Mouse (Mus musculus) ES-E14 (cell line): ENCODE data around the gene Ccdc71.

Source experiments
- CHD2 ChIP-seq: IDR thresholded peaks from 2 replicates; pipeline ENCODE4 v1.6.1; 2014; ENCODE audit warnings: mild to moderate bottlenecking, low read depth, low read length, inconsistent platforms
- HCFC1 ChIP-seq: IDR thresholded peaks from 2 replicates; pipeline ENCODE4 v1.6.1; 2012; ENCODE audit warnings: low read length, inconsistent platforms, borderline replicate concordance; ENCODE audit not compliant: insufficient read depth
- ZNF384 ChIP-seq: IDR thresholded peaks from 2 replicates; pipeline ENCODE4 v1.6.1; 2012; ENCODE audit warnings: low read depth, low read length, inconsistent platforms

DNA sequence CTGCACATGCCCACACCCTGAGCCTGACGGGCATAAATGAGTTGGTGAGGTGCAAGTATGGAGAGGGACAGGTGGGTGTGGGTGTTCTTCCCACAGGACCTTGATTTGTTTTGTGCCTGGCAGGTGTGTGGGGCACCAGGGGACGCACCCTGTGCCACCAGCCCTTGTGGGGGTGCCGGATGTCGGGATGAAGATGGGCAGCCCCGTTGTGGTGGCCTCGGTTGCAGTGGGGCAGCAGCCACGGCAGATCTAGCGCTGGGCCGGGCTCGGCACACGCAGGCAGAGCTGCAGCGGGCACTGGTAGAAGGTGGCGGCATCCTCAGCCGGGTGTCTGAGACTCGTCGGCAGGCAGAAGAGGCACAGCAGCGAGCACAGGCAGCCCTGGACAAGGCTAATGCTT, 28.1 kb downstream of the Ccdc71 start:
- no peak for TF ChIP-seq HCFC1
- TF ChIP-seq CHD2: no peak
- no peak for TF ChIP-seq ZNF384
